Mouse (Mus musculus): ENCODE measurements around the gene Ryr1. TPM values are rescaled to one million over a fixed set of nuclear protein-coding genes. Genes with fewer than 3 reads are reported as not detected.
A peak's percentile ranks its signal among the peaks of the same experiment; 100 is the strongest.

Gene Ryr1
- polyA plus RNA-seq, 1 experiment from 2014 or later, result 2.5 TPM

MicroRNAs within 50 kb of the gene (microRNA counts, 519-probe panel; counts per million panel counts)
- 2,370 counts per million, percentile 21 among the panel's probes with 10 or more counts for microRNA mmu-miR-1963

Small RNA genes within 50 kb of the gene (microRNA-seq; reads per million reads assigned to microRNA genes)
- not detected for gene Gm44408
- not detected for gene Mir1963

Other genes starting within 250 kb of the Ryr1 start
- 0.59 and 0.62 TPM in 2 replicates for gene Capn12, start 243.8 kb downstream of the Ryr1 start, polyA plus RNA-seq (2014; fragmentation: Nextera tagmentation; extraction: Ambion mirVana)
- gene Actn4, start 162.8 kb downstream of the Ryr1 start, polyA plus RNA-seq (2014; fragmentation: Nextera tagmentation; extraction: Ambion mirVana), result 208 and 213 TPM in 2 replicates
- gene Eif3k, start 143.3 kb downstream of the Ryr1 start, polyA plus RNA-seq (2014; fragmentation: Nextera tagmentation; extraction: Ambion mirVana), result 463 and 476 TPM in 2 replicates
- 10.5 and 12.1 TPM in 2 replicates for gene Map4k1, start 143.1 kb downstream of the Ryr1 start, polyA plus RNA-seq (2014; fragmentation: Nextera tagmentation; extraction: Ambion mirVana)
- 0.25 and 0.37 TPM in 2 replicates for gene Rasgrp4, start 9.7 kb upstream of the Ryr1 start, polyA plus RNA-seq (2014; fragmentation: Nextera tagmentation; extraction: Ambion mirVana)
- gene Fam98c, start 31.1 kb upstream of the Ryr1 start, polyA plus RNA-seq (2014; fragmentation: Nextera tagmentation; extraction: Ambion mirVana), result 10.1 and 11.9 TPM in 2 replicates
- gene Ggn, start 45.0 kb upstream of the Ryr1 start, polyA plus RNA-seq (2014; fragmentation: Nextera tagmentation; extraction: Ambion mirVana), result 0.23 and 0.81 TPM in 2 replicates
- gene Spred3, start 45.2 kb upstream of the Ryr1 start, polyA plus RNA-seq (2014; fragmentation: Nextera tagmentation; extraction: Ambion mirVana), result 4.7 and 5.1 TPM in 2 replicates
- gene Psmd8, start 55.5 kb upstream of the Ryr1 start, polyA plus RNA-seq (2014; fragmentation: Nextera tagmentation; extraction: Ambion mirVana), result 336 and 340 TPM in 2 replicates
- 0.16 and 0.45 TPM in 2 replicates for gene Catsperg1, start 88.9 kb upstream of the Ryr1 start, polyA plus RNA-seq (2014; fragmentation: Nextera tagmentation; extraction: Ambion mirVana)
- gene Kcnk6, start 107.3 kb upstream of the Ryr1 start, polyA plus RNA-seq (2014; fragmentation: Nextera tagmentation; extraction: Ambion mirVana), result 0.37 and 0.38 TPM in 2 replicates
- 90.8 and 101 TPM in 2 replicates for gene Yif1b, start 113.2 kb upstream of the Ryr1 start, polyA plus RNA-seq (2014; fragmentation: Nextera tagmentation; extraction: Ambion mirVana)
- 1.4 and 2.3 TPM in 2 replicates for gene 2200002D01Rik, start 123.3 kb upstream of the Ryr1 start, polyA plus RNA-seq (2014; fragmentation: Nextera tagmentation; extraction: Ambion mirVana)
- 75.1 and 80.7 TPM in 2 replicates for gene Spint2, start 156.7 kb upstream of the Ryr1 start, polyA plus RNA-seq (2014; fragmentation: Nextera tagmentation; extraction: Ambion mirVana)
- gene Ppp1r14a, start 164.1 kb upstream of the Ryr1 start, polyA plus RNA-seq (2014; fragmentation: Nextera tagmentation; extraction: Ambion mirVana), result 3.5 and 3.8 TPM in 2 replicates
- 30.0 and 35.2 TPM in 2 replicates for gene Dpf1, start 178.8 kb upstream of the Ryr1 start, polyA plus RNA-seq (2014; fragmentation: Nextera tagmentation; extraction: Ambion mirVana)